Mouse (Mus musculus) CH12.LX (cell line): ENCODE measurements at regions not wholly inside any gene's neighbourhood (a gene's known extent, or its start where the extent isn't known, plus 50 kb on each side); places are given as distances from the start of the nearest gene placed in this dataset.

Experiments
- DNase-seq: peaks from one replicate; pipeline ENCODE4 v3.0.0-alpha.2; 2013; ENCODE audit errors: extremely low read depth
- H3K27ac ChIP-seq: 2 replicates; pipeline ENCODE4 v1.5.1; 2012; ENCODE audit warnings: low read depth, mild to moderate bottlenecking, control low read depth, moderate library complexity; ENCODE audit not compliant: insufficient read depth
- H3K27me3 ChIP-seq: replicated peaks from 2 replicates; pipeline ENCODE3; 2012; ENCODE audit warnings: inconsistent platforms
- H3K36me3 ChIP-seq, 2 experiments: replicated peaks in 1 of 2; 2 replicates each; pipeline versions ENCODE3 to v1.6.1; 2012; ENCODE audit warnings: inconsistent platforms in 1 of 2, low read length in 1 of 2, mild to moderate bottlenecking in 1 of 2, mixed read lengths in 1 of 2, moderate library complexity in 1 of 2; ENCODE audit not compliant: control insufficient read depth in 1 of 2, insufficient read depth in 1 of 2
- H3K4me1 ChIP-seq, 2 experiments: 2 replicates each; pipeline ENCODE4 v1.6.1; 2012; ENCODE audit warnings: inconsistent platforms in 1 of 2, moderate library complexity in 1 of 2; ENCODE audit not compliant: insufficient read depth in 2 of 2, control insufficient read depth in 1 of 2
- H3K4me2 ChIP-seq: 2 replicates; pipeline ENCODE4 v1.6.1; 2012; ENCODE audit warnings: low read depth, mild to moderate bottlenecking, control low read depth; ENCODE audit not compliant: poor library complexity, insufficient read depth, severe bottlenecking
- H3K4me3 ChIP-seq, 3 experiments: fragments of 150-350 bp in 1 of 3; sonication (generic) in 1 of 3; replicated peaks in 1 of 3; 2 replicates each; pipeline versions ENCODE3 to v1.5.1; 2011 to 2012; ENCODE audit warnings: low read depth in 2 of 3, low read length in 2 of 3, mild to moderate bottlenecking in 2 of 3, moderate library complexity in 2 of 3, control low read depth in 1 of 3, improper control_type of control experiment in 1 of 3, inconsistent platforms in 1 of 3, mixed read lengths in 1 of 3; ENCODE audit not compliant: poor library complexity in 1 of 3
- H3K79me2 ChIP-seq: replicated peaks from 2 replicates; pipeline ENCODE4 v1.6.1; 2012; ENCODE audit warnings: mild to moderate bottlenecking, moderate library complexity; ENCODE audit not compliant: control insufficient read depth, poor library complexity, insufficient read depth, severe bottlenecking; ENCODE audit errors: extremely low read depth
- H3K9ac ChIP-seq: 2 replicates; pipeline ENCODE4 v1.6.1; 2012; ENCODE audit warnings: low read depth, mild to moderate bottlenecking, control low read depth, moderate library complexity; ENCODE audit not compliant: insufficient read depth
- H3K9me3 ChIP-seq: replicated peaks from 2 replicates; pipeline ENCODE3; 2012; ENCODE audit warnings: low read length, inconsistent platforms, mixed read lengths
- MAZ ChIP-seq: IDR thresholded peaks from 2 replicates; pipeline ENCODE4 v1.6.1; 2012; ENCODE audit warnings: low read depth, mild to moderate bottlenecking, inconsistent platforms, low read length, improper control_type of control experiment, moderate library complexity
- NELFE ChIP-seq: IDR thresholded peaks from 2 replicates; pipeline ENCODE4 v1.6.1; 2011; ENCODE audit warnings: low read depth, low read length, improper control_type of control experiment
- POLR2A ChIP-seq: IDR thresholded peaks from 2 replicates; pipeline ENCODE4 v1.6.1; 2011; ENCODE audit warnings: low read depth, mild to moderate bottlenecking, improper control_type of control experiment, low read length
- SIN3A ChIP-seq: IDR thresholded peaks from 2 replicates; pipeline ENCODE4 v1.6.1; 2012; ENCODE audit warnings: low read length, improper control_type of control experiment, inconsistent platforms
- TCF12 ChIP-seq: IDR thresholded peaks from 2 replicates; pipeline ENCODE4 v1.6.1; 2014; ENCODE audit warnings: low read depth, mild to moderate bottlenecking, inconsistent platforms, low read length, improper control_type of control experiment
- USF1 ChIP-seq: IDR thresholded peaks from 2 replicates; pipeline ENCODE4 v1.6.1; 2014; ENCODE audit warnings: low read depth, mild to moderate bottlenecking, inconsistent platforms, low read length, improper control_type of control experiment
- dilution Hi-C: fragments of 300-500 bp; cut with MboI; formaldehyde crosslinking; loops from 2 replicates; pipeline ENCODE4 v1.14.3; 2020; ENCODE audit warnings: low sequenced_read_pairs; ENCODE audit not compliant: extremely low pct_unique_long_range_greater_than_20kb, extremely low pct_ligation_motif_present
- in situ Hi-C: fragments of 300-500 bp; cut with MboI; formaldehyde crosslinking; loops from 3 replicates; pipeline ENCODE4 v1.14.3; 2019; ENCODE audit warnings: low sequenced_read_pairs, low pct_ligation_motif_present, low pct_unique_long_range_greater_than_20kb, mixed read lengths

DNA sequence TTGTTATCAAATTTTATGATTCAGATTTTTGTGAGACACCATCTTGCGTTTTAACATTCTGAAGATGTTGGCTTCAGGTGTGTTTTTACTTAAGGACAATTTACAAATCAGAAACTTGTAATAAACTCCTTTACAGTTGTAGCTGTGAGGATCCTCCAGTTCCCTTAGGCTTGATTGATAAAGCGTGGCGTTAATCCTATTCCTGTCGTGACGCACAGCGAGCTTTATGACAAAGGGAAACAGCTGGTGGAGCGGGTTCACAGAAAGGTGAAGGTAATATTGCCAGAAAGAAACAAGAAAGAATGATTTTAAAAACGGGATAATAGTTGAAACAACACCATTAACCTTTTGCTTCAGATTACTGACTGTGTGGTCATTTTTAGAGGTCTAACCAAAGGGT lies 60.7 kb upstream of the Arrdc4 start:
- Histone ChIP-seq H3K4me3 (no peak overlapping the region), H3K9ac (no peak overlapping the region), H3K27me3 (no peaks in the 10 kb centered on the region), H3K79me2 (no peaks in the 10 kb centered on the region)
- TF ChIP-seq USF1: no peak
- no peak for TF ChIP-seq POLR2A
- no peak for TF ChIP-seq NELFE
- TF ChIP-seq SIN3A: no peak
- no peak for TF ChIP-seq MAZ
- no peak for TF ChIP-seq TCF12
- TF ChIP-seq, all 38 proteins: peak for 0
- Histone ChIP-seq H3K36me3 (no peaks in the 10 kb centered on the region), H3K9me3 (peaks cover 60% of the 10 kb centered on the region), H3K4me1 (no peaks in the 10 kb centered on the region), H3K27ac (no peak overlapping the region), H3K4me2 (no peak overlapping the region)
- dilution Hi-C loops (no loop called here), in situ Hi-C loops (loop anchor here (25.0 kb wide), 1 partner anchor 222 kb away; no protein-coding TSS in a partner anchor)
- DNase-seq: no peak
